Mouse (Mus musculus) ES-E14 (cell line): Measurements from ENCODE around the gene Trim44. TPM values are rescaled to one million over a fixed set of nuclear protein-coding genes. Genes with fewer than 3 reads are reported as not detected.

Experiments
- DNase-seq: peaks from one replicate; pipeline ENCODE4 v3.0.0-alpha.2; 2013; ENCODE audit warnings: low read depth, low spot score
- H3K27ac ChIP-seq: 2 replicates; pipeline ENCODE4 v1.5.1; 2012; ENCODE audit warnings: low read depth, mild to moderate bottlenecking, low read length, moderate library complexity, mixed read lengths; ENCODE audit not compliant: poor library complexity, insufficient read depth, severe bottlenecking
- H3K36me3 ChIP-seq: 2 replicates; pipeline ENCODE4 v1.6.1; 2012; ENCODE audit warnings: mild to moderate bottlenecking, low read length, moderate library complexity, mixed read lengths; ENCODE audit not compliant: control insufficient read depth, poor library complexity, insufficient read depth, severe bottlenecking
- H3K4me1 ChIP-seq, 2 experiments: fragments of 150-350 bp in 1 of 2; sonication (generic) in 1 of 2; 2 replicates each; pipeline ENCODE4 v1.6.1; 2012; ENCODE audit warnings: low read length in 2 of 2, mild to moderate bottlenecking in 1 of 2, mixed read lengths in 1 of 2; ENCODE audit not compliant: control insufficient read depth in 2 of 2, insufficient read depth in 2 of 2, poor library complexity in 1 of 2
- H3K4me3 ChIP-seq, 2 experiments: fragments of 150-350 bp in 1 of 2; sonication (generic) in 1 of 2; 2 replicates each; pipeline ENCODE4 v1.5.1; 2012; ENCODE audit warnings: low read length in 2 of 2, low read depth in 1 of 2, mild to moderate bottlenecking in 1 of 2, mixed read lengths in 1 of 2; ENCODE audit not compliant: insufficient read depth in 1 of 2, poor library complexity in 1 of 2, severe bottlenecking in 1 of 2
- H3K9ac ChIP-seq: 2 replicates; pipeline ENCODE4 v1.6.1; 2012; ENCODE audit warnings: low read depth, mild to moderate bottlenecking, low read length, mixed read lengths; ENCODE audit not compliant: poor library complexity, insufficient read depth, severe bottlenecking
- H3K9me3 ChIP-seq: fragments of 150-350 bp; sonication (generic); 2 replicates; pipeline ENCODE4 v1.6.1; 2012; ENCODE audit warnings: low read depth, mild to moderate bottlenecking, low read length; ENCODE audit not compliant: control insufficient read depth, insufficient read depth
- CHD2 ChIP-seq: IDR thresholded peaks from 2 replicates; pipeline ENCODE4 v1.6.1; 2014; ENCODE audit warnings: mild to moderate bottlenecking, low read depth, low read length, inconsistent platforms
- HCFC1 ChIP-seq: IDR thresholded peaks from 2 replicates; pipeline ENCODE4 v1.6.1; 2012; ENCODE audit warnings: low read length, inconsistent platforms, borderline replicate concordance; ENCODE audit not compliant: insufficient read depth
- MAFK ChIP-seq: IDR thresholded peaks from 2 replicates; pipeline ENCODE4 v1.6.1; 2014; ENCODE audit warnings: mild to moderate bottlenecking, low read depth, low read length, inconsistent platforms; ENCODE audit not compliant: insufficient read depth
- ZC3H11A ChIP-seq: IDR thresholded peaks from 2 replicates; pipeline ENCODE4 v1.6.1; 2012; ENCODE audit warnings: low read depth, mild to moderate bottlenecking, inconsistent platforms, low read length, borderline replicate concordance
- ZNF384 ChIP-seq: IDR thresholded peaks from 2 replicates; pipeline ENCODE4 v1.6.1; 2012; ENCODE audit warnings: low read depth, low read length, inconsistent platforms
- in situ Hi-C, 2 experiments: fragments of 600-800 bp; cut with MboI; formaldehyde crosslinking; loops; one replicate each; pipeline ENCODE4 v1.15.1; 2025; ENCODE audit warnings: low sequenced_read_pairs in 2 of 2, inconsistent platforms in 1 of 2; ENCODE audit not compliant: unreplicated experiment in 2 of 2
- total RNA-seq: library from RNA; depleted of rRNA; stranded (reverse); fragments of 300-350 nt; gene quantifications from 2 replicates; pipeline ENCODE4 v1.2.3, GENCODE M21; 2012

The Trim44 gene
- total RNA-seq, 1 experiment: 32.0 TPM

DNA sequence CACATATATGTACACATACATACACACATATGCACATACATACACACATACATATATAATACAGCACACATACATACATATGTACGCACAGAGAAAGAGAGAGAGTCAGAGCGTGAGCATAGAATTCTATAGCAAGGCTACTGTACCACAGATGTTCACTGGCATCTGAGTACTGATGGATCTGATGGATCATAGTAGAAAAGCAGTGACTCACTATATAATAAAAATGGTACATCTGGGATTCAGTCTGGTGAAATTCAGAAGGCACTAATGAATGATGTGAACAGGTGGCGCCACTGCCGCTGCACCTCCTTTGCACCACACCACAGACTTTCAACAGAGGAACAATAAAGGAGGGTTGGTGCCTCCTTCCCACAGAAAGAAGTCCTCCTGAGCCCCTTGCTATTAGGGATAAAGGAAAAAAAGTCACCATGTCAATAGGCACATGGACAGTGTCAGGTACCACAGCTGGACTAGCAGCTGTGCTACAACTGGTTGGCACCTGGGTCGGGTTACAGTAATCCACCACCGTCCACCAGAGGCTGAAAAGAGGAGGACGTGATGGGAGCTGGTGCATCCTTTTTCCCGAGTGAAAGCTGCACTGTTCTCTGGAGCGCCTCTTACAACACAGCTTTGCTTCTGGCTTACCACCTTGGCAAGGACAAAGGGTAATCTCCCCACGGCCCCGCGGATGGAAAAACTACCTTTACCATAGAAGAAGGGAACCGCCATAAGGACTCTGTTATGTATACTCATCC lies 139.9 kb downstream of the Trim44 start:
- in situ Hi-C loops: no loop called here
- Histone ChIP-seq H3K36me3 (no peaks in the 10 kb centered on the region), H3K27ac (no peak overlapping the region), H3K9ac (no peak overlapping the region), H3K4me3 (no peak overlapping the region), H3K4me1 (no peaks in the 10 kb centered on the region), H3K9me3 (no peaks in the 10 kb centered on the region)
- no peak for DNase-seq
- TF ChIP-seq CHD2 (no peak), ZC3H11A (no peak), MAFK (no peak), ZNF384 (no peak), HCFC1 (no peak)

DNA sequence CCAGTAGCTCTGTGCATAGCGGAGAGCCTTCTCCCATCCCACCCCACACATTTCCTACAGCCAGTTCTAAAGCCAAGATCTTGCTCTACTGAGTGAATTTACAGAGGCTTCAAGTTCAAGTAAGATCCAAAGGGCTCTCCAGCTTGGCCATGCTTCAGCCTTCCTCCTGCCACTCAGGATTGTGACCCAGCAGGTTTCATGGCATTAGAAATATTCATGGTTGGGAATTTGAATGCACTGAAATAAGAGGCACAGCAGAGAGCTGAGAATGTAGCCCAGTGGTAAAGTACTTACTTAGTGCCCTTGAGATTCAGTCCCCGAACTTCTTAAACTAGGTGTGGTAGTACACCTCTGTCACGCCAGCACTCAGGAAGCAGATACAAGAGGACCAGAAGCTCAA lies 140.7 kb downstream of the Trim44 start:
- Histone ChIP-seq H3K9me3 (no peaks in the 10 kb centered on the region), H3K4me1 (no peaks in the 10 kb centered on the region), H3K4me3 (no peak overlapping the region), H3K36me3 (no peaks in the 10 kb centered on the region), H3K27ac (no peak overlapping the region), H3K9ac (no peak overlapping the region)
- TF ChIP-seq ZC3H11A (no peak), HCFC1 (no peak), ZNF384 (no peak), CHD2 (no peak), MAFK (no peak)
- no peak for DNase-seq
- in situ Hi-C loops: no loop called here

DNA sequence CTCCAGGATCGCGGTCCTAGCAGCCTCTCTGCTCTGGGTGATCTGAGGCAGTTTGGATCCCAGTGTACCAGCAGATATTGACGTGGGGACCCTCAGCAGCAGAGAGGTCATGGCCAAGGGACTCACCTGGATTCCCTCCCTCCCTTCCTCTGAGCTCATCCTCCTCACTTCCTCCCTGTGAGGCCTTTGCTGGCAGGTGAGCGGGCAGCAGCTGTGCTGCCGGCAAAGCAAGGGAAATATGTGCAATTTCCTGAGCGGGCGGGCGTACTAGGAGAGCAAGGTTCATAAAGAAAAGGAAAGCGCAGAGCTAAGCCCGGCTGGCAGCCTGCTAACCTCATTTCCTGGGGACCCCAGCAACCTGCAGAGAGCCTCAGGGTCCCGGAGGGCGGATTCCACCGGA lies 148.5 kb downstream of the Trim44 start:
- no peaks in the 10 kb centered on the region for H3K36me3 ChIP-seq
- H3K9me3 ChIP-seq: no peaks in the 10 kb centered on the region
- H3K27ac ChIP-seq: no peak overlapping the region
- peaks cover 0 to 12% of the 10 kb centered on the region in 2 experiments; a peak in 2 of 4 replicates for H3K4me1 ChIP-seq
- in situ Hi-C loops: no loop called here
- H3K4me3 ChIP-seq: 0 out of 4 replicates have a peak overlapping the region, but pooled peaks have one; percentile 7 to 28
- no peak overlapping the region for H3K9ac ChIP-seq
- DNase-seq: no peak
- TF ChIP-seq MAFK (no peak), ZNF384 (no peak), HCFC1 (no peak), ZC3H11A (no peak), CHD2 (no peak)

DNA sequence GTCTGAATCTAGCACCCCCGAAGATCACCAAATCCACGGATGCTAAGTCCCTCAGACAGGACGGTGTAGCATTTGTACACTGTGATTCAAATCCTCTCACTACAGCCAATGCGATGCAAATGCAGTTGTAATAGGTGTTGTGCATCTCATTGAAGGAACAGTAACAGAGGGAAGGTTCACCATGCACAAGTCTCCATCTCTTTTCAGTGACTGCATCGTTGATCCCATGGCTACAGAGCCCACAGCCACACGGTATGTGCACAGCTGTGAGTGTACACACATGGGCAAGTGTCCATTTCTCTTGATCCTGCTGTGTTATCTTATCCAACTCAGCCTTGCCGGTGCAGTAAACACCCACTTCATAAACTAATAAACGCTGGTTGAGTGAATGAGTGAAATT lies 148.9 kb downstream of the Trim44 start:
- Histone ChIP-seq H3K9ac (no peak overlapping the region), H3K9me3 (no peaks in the 10 kb centered on the region), H3K27ac (no peak overlapping the region), H3K4me3 (0 out of 4 replicates have a peak overlapping the region, but pooled peaks of 1 of the 2 experiments have one; percentile 7), H3K36me3 (no peaks in the 10 kb centered on the region), H3K4me1 (peaks cover 0 to 12% of the 10 kb centered on the region in 2 experiments; a peak in 2 of 4 replicates)
- DNase-seq: no peak
- in situ Hi-C loops: no loop called here
- no peak for TF ChIP-seq HCFC1
- no peak for TF ChIP-seq CHD2
- no peak for TF ChIP-seq ZNF384
- no peak for TF ChIP-seq ZC3H11A
- TF ChIP-seq MAFK: no peak
